19 mouse cellular contexts compared by ENCODE assay signal in genomic region chr11:116753674-116754470, GRCm38 (mm10). TPM values are rescaled to one million over a fixed set of nuclear protein-coding genes. Genes with fewer than 3 reads are reported as not detected.
A peak's percentile ranks its signal among the peaks of the same experiment; 100 is the strongest.
DNase-seq lines count a peak whose midpoint lies in the region; ATAC-seq and TF ChIP-seq lines count a peak whose summit lies in the region.
"Had no signal": no experiment of that assay in that cellular context is flagged by ENCODE, and none has a peak within 500 bp of the region (broad histone marks: within the 10 kb centered on the region; RNA-seq: fewer than 3 reads in every experiment).

No protein-coding gene starts in this region.

- TF ChIP-seq CTCF in midbrain, postnatal 0 days (IDR thresholded peaks at IDR 0.05) = no peak

- H3K4me2 ChIP-seq in midbrain, postnatal 0 days (ENCODE audit: low read depth, low read length, poor library complexity, severe bottlenecking) = no peak overlapping the region
- H3K4me2 ChIP-seq: embryonic facial prominence, embryonic 12.5 days; forebrain, embryonic 12.5 days; hindbrain, embryonic 13.5 days had no signal

- H3K36me3 ChIP-seq in midbrain, postnatal 0 days (ENCODE audit: insufficient read depth, low read length) = no peaks in the 10 kb centered on the region
- H3K36me3 ChIP-seq: embryonic facial prominence, embryonic 12.5 days; forebrain, embryonic 12.5 days; hindbrain, embryonic 13.5 days; limb, embryonic 10.5 days had no signal

- ATAC-seq in midbrain, postnatal 0 days (ENCODE audit: low FRiP score) = no peak
- ATAC-seq: liver, postnatal 0 days had no signal

- peak; percentile 29 for DNase-seq in gastrocnemius, adult 18-20 months (ENCODE audit: low spot score)
- DNase-seq in gastrocnemius, adult 8-10 months (ENCODE audit: low spot score in 2 of 2) = no peak
- peak; percentile 27 to 56 for DNase-seq in kidney, postnatal 25 days
- no peak for DNase-seq in kidney, postnatal 4 days
- peak; percentile 73 for DNase-seq in adrenal gland, postnatal 10 days
- DNase-seq in large intestine, adult 2 months (ENCODE audit: low read depth, low spot score) = peak; percentile 54
- no peak for DNase-seq in midbrain, postnatal 0 days (ENCODE audit: low spot score)
- no peak for DNase-seq in left cerebral cortex, adult 9 months (ENCODE audit: low spot score in 2 of 2)
- DNase-seq: cerebellum, postnatal 10 days; gastrocnemius, postnatal 36 days; layer of hippocampus, adult 9-11 months; liver, postnatal 0 days had no signal

- no peaks in the 10 kb centered on the region for H3K4me1 ChIP-seq in midbrain, postnatal 0 days (ENCODE audit: insufficient read depth, low read length)
- H3K4me1 ChIP-seq: embryonic facial prominence, embryonic 12.5 days; forebrain, embryonic 12.5 days; hindbrain, embryonic 13.5 days; limb, embryonic 10.5 days had no signal

- no peaks in the 10 kb centered on the region for H3K9me3 ChIP-seq in midbrain, postnatal 0 days (ENCODE audit: low read length)
- H3K9me3 ChIP-seq: embryonic facial prominence, embryonic 12.5 days; forebrain, embryonic 12.5 days; hindbrain, embryonic 13.5 days; limb, embryonic 10.5 days had no signal

- no peak overlapping the region for H3K4me3 ChIP-seq in midbrain, postnatal 0 days (ENCODE audit: low read depth, low read length)
- H3K4me3 ChIP-seq: embryonic facial prominence, embryonic 12.5 days; forebrain, embryonic 12.5 days; hindbrain, embryonic 13.5 days; limb, embryonic 10.5 days had no signal

- H3K27me3 ChIP-seq in midbrain, postnatal 0 days (ENCODE audit: insufficient read depth, low read length) = no peaks in the 10 kb centered on the region
- H3K27me3 ChIP-seq: embryonic facial prominence, embryonic 12.5 days; forebrain, embryonic 12.5 days; hindbrain, embryonic 13.5 days had no signal

- no peak overlapping the region for H3K9ac ChIP-seq in midbrain, postnatal 0 days (replicated peaks; ENCODE audit: low read length, poor library complexity, severe bottlenecking)
- H3K9ac ChIP-seq: embryonic facial prominence, embryonic 12.5 days; forebrain, embryonic 12.5 days; hindbrain, embryonic 13.5 days; liver, postnatal 0 days had no signal

- H3K27ac ChIP-seq in midbrain, postnatal 0 days (ENCODE audit: low read depth, low read length) = no peak overlapping the region
- H3K27ac ChIP-seq: embryonic facial prominence, embryonic 12.5 days; forebrain, embryonic 12.5 days; hindbrain, embryonic 13.5 days; limb, embryonic 10.5 days had no signal

- WGBS in large intestine, adult 2 months = 21% methylated on average over 5 of the region's 5 CpGs
- WGBS in midbrain, postnatal 0 days = 85% methylated on average over 5 of the region's 5 CpGs

RNA-seq across cellular contexts. Expression of gene St6galnac1, which starts 21.4 kb away (rescaled TPM):
- not detected for total RNA-seq in gastrocnemius, adult 18-20 months (2021)
- total RNA-seq in gastrocnemius, adult 8-10 months (2022) = not detected
- under 1 TPM in 1 of 2 experiments, not detected in 1; 0.15 TPM for total RNA-seq in adrenal gland, postnatal 10 days (2021)
- polyA plus RNA-seq in large intestine, adult 2 months (2012; rRNA removed) = not detected in 2 replicates
- not detected in 2 replicates for total RNA-seq in midbrain, postnatal 0 days (2014; rRNA removed)
- not detected in 2 replicates for polyA plus RNA-seq in midbrain, postnatal 0 days (2015; fragmentation: Nextera tagmentation; extraction: Ambion mirVana)
- total RNA-seq: gastrocnemius, postnatal 36 days; megakaryocyte, adult 5-6 weeks; monocyte, adult 5-6 weeks had no signal
- polyA plus RNA-seq: C2C12; embryonic facial prominence, embryonic 12.5 days; forebrain, embryonic 12.5 days; hindbrain, embryonic 13.5 days; limb, embryonic 10.5 days; liver, postnatal 0 days had no signal

Comparison
In these comparisons a context has a peak if more than half of its experiments do, and no peak if none do; other contexts are left out.
1. DNase-seq: peak in gastrocnemius, adult 18-20 months (single experiment), kidney, postnatal 25 days (2 of 2), adrenal gland, postnatal 10 days (single experiment) and large intestine, adult 2 months (single experiment); none in gastrocnemius, adult 8-10 months (0 of 2), kidney, postnatal 4 days (0 of 2), midbrain, postnatal 0 days (single experiment) and left cerebral cortex, adult 9 months (0 of 2).